Mouse (Mus musculus): Measurements from ENCODE around the gene Ttn.

Gene Ttn

DNA sequence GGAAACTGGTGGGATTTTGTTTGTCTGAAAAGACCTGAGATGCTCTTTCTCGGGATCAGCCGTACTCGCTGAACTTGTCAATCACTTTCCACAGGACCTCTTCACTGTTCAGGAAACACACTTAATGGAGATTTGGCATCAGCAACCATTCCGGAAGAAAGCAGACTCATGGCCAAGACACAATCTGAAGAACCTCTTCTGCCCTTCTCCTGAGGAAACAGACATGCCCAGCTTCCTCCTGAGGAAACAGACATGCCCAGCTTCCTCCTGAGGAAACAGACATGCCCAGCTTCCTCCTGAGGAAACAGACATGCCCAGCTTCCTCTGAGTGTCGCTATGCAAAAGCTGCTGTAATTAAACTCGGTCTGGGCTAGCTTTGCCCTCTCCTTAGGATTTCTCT lies 287.1 kb downstream of the Ttn start:
- DNase-seq = no peak

DNA sequence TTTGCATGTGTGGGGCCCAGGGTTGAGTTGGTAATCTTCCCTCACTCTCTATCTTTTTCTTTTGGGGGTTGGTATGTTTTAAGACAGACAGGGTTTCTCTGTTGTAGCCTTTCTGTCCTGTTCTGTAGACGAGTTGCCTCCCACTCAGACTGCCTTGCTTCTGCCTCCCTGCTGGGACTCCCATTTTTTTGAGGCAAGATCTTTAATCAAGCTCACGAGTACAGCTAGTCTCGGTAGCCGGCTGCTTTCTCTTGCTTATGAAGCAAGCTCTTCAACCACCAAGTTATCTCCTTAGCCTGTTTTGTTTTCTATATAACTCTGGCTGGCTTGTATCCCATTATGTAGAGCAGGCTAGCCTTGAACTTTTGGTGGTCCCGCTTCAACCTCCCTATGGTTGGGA lies 288.6 kb downstream of the Ttn start:
- DNase-seq = no peak

DNA sequence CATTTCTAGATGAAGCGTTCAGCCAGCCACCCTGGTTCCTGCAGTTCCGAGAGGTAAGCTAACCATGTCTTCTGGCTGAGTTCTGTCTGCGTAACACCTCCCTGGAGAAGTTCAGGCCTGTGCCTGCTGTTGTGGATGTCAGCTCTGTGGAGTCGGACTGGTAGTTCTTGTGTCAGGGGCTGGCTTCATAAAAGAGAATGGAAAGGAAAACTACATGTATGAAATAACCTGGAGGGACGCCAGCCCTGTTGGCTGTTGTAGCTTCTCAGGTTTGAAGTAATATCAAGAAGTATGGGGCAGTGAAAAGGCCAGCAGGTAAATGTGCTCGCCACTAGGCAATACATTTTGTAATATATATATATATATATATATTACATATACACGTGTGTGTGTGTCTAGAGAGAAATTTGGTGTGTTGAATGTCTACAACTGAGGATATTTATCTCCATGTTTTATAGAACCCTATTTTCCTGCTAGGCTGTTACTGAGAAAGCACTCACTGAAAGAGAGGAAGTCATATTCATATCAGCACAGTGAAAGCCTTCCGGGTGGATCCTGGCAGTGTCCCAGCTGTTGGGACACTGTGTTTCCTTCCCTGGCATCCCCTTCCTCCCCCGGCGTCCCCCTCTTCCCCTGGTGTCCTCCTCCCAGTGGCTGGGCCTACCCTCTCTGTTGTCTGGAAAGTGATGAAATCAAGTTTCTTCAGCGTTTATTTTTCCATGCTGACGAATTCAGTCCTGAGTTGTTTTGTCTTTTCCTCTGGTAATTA lies 291.7 kb downstream of the Ttn start:
- no peak for DNase-seq

DNA sequence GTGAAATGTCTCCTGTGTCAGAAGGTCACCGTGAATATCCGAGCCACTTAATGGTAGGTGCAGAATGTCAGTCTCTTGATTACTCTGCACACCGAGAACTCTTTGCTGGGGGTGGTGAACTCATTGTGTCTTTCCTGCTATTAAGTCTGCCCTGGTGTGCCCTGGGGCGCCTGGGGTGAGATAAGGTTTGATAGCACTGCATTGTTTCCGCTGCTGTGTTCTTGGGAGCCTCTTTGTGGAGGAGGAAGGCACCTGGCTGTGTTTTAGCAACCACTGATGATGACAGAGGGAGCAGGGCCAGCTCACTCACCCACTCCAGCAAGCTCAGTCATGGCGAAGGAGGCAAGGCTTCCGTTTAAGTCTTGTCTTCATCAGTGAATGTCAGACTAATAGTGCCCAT lies 294.2 kb downstream of the Ttn start:
- no peak for DNase-seq

DNA sequence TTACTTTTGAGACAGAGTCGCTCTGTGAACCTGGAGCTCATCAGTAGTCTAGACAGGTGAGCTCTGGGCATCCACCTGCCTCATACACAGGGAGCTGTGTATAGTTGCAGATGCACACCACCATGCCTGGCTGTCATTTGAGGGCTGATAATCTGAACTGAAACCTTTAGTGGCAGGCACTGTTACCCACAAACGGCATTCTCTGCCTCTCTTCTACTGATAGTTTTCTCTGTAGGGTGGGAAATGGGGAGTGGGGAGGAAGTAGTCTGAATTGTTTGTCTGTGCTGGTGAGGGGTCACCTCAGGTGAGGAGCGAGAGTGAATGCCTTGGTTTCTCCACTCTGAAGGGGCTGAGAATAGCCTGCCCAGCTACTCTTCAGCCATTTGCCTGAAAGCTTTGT lies 294.7 kb downstream of the Ttn start:
- no peak for DNase-seq

DNA sequence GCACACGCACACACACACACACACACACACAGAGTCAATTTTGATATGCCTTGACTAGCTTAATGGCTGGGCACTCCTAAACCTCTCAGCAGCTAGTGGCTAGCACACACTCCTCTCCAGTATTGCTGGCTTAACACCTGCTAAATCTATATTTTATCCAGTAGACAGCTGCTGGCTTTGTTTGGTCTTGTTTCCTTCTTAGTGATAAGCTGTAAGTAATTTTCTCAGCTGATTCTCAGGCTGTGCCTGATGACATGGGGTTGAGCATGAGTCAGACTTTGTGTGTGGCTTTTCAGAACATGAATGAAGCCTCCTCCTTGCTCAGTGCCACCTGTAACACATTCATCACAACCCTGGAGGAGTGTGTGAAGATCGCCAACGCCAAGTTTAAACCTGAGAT lies 295.4 kb downstream of the Ttn start:
- peak; percentile 24 for DNase-seq

DNA sequence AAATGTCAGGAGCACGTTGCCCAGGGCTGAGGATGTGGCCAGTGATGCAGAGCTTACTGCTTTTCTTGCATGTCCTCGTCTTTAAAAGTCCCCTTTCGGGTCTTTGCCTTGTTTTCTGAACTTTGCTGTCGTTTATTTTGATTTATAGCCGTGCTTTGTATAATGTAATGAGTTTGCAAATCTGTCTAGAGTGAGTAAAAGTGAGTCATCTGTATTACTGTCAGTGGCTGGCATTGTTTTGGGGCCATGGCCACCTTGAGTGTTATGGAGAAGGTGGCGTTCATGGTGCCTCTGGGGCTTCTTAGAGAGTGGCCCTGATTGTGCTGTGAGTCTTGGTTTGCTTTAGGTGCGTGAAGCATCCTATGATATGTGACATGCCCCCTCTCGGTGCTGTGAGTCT lies 300.0 kb downstream of the Ttn start:
- no peak for DNase-seq

DNA sequence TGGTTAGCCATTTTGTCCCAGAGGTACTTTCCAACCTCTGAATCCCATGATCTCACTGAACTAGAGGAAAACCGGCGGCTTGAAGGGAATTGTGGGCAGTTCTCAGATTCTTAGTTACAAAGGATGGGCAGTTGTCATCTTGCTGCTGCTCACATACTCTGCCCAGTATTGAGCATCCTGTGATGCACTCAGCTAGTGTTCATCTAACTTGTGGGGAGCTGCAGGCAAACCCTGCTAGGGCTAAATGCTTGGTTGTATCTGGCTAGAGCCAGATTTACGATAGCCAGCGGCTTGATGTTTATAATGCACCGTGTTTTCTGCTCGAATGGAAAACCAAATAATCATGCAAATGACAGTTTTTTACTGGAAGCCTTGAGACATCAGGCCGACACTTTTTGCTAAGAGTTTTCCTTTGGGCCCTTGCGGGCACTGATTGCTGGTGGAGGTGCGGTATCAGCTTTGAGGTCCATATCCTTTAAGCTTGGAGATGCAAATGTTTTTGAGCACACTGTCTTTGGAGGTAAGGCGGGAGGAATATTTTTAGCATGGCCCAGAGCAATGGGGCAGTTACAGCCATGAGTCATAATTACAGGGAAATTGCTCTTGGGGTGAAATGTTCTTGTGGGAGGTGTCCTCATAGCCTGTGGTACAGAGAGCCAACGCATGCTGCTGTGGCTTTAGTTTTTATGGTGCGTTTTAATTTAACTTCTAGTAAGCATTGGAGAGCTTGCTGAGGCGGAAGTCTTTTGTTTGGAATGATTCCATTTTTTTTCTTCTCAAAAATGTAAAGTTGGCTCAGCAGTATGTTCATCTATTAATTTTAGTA lies 305.7 kb downstream of the Ttn start:
- DNase-seq = no peak

DNA sequence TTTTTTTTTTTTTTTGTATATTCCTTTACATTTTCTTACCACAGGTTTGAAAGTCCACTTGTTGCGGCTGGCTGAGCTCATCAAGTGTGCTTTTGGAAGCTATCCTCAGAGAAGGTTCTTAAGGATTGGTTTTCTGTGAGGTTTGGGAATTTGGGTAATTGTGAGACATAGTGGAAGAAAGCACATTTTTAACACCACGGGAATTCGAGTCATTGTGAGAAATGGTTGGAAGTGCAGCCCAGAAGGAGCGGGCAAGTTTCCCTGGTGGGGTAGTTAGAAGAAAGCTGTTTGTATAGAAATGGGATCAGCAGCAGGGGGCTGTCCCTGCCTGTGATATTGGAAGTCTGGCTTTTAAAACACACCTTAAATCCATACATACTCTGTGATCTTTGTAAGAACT lies 306.4 kb downstream of the Ttn start:
- no peak for DNase-seq

DNA sequence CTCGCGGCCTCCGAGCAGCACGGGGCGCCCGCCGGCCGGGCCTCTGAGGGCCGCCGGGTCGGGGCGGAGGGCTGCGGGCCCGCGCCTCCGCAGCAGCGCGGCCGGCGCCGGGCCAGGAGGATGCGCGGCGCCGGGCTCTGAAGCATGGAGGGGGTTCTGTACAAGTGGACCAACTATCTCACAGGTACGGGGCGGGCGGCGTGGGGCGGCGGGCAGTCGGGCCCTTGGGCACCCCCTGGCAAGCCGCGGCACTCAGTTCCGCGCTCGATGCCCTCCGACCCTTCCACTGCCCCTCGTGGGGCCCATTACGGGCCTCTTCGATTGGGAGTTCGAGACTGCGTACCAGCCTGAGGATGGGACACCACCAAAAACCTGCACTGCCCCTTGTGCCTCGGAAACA lies 306.9 kb downstream of the Ttn start:
- DNase-seq = no peak

DNA sequence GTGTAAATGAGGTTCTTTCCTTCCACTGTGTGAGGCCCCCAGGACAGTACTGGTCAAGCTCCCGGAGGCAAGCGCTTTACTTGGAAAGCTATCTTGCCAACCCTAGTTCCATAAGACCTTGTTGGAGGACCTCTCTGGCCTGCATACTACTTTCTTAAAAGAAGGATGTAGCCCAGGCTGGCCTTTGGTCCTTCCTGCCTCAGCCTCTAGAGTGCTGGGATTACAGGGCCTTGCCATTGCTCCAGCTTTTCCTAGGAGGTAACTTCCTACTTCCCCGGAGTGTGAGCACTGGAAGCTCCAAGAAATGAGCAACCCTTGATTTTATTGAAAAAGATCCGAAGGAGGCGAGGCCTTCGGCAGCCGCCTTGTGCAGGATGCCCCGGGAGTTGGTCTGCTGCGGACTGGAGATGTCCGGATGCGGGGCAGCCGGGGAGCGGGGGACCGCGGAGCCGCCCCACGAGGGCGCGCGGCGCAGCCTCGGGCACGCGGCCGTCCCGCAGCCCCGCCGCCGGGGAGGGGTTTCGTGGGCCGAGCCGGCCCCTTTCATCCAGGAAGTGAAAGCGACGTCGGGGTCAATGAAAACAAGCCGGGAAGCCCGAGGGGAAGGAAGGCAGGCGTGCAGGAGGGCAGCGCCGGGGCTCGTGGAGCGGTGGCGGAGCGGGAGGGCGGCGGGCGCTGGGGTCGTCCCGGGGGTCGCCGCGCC lies 307.5 kb downstream of the Ttn start, which contains the start of gene Plekha3:
TSS of gene Plekha3 (plus strand) at position 557 of the 703 bp plus-strand sequence.
- DNase-seq = peak; percentile 88

DNA sequence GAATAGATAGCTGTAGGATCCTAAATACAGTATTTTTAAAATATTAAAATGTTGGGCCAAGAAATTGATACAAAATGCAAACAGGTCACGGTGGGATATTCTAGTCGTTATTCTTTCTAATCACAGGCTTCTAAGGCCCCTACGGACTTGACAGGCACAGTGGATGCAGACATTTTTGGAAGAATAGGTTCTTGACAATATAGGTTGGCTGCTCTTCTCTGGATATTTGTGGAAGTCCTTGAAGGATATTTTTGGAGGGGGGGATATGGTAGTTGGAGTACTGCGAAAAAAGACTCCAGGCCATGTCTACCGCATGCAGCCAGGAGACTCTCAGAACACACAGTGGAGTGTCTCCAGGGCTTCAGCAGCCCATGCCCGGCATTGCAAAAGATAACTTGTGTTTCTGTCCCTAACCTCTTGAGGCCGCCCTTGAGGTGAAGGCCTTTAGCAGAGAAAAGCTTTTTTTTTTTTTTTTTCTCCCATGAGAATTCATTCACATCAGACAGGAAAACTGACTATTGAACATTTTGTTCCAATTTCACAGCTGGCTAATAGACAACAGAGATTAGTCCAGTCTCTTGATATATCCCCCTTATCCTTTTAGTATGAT lies 308.8 kb downstream of the Ttn start:
- no peak for DNase-seq

DNA sequence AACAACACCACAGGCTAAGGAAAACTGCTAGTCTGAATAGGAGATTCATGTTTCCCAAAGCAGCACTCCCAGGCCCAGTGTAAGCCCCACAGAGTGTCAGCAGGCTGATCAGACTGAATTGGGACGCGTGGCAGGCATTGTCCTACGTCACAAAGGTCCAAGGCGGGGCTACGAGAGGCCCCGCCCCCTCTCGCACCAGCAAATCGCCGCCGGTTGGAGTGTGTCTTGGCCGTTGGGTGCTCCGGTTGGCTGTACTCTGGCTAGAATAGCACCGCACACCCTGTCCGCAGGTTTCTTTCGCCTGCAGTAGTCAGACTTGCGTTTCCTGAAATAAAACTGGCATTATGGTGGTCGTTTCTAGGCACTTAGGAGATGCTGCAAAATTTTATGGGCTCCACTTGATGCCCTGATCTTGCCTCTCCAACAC lies 309.4 kb downstream of the Ttn start, which contains the start of gene Fkbp7:
TSS of gene Fkbp7 (minus strand) at position 151 of the 427 bp plus-strand sequence.
- peak; percentile 88 for DNase-seq

DNA sequence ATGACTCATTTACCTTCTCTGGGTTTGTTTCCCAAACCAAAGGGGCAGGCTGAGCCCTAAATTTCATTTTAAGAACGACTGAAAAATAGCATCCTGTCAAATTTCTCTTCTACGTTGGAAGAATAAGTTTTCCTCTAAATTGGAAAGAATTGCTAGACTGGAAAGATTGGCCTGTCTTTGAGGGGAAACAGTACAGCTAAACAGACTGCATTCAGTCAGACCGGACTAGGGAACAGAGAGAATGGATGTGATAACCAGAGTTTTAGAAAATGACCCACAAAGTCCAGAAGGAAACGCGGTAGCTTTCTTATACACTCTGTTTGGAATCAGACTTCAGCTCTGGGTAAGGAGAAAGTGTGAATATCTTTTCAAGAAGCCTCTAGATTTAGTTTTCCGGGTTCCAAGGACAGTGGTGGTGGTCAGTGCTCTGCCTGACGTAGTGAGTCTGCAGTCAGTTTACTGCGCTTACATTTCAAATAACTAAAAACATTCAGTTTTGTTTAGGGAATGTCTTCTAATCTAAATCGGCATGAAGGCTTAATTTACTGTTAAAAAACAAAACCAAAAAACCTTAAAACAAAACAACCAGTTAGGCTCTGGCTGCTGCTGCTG lies 310.1 kb downstream of the Ttn start:
- DNase-seq = no peak

DNA sequence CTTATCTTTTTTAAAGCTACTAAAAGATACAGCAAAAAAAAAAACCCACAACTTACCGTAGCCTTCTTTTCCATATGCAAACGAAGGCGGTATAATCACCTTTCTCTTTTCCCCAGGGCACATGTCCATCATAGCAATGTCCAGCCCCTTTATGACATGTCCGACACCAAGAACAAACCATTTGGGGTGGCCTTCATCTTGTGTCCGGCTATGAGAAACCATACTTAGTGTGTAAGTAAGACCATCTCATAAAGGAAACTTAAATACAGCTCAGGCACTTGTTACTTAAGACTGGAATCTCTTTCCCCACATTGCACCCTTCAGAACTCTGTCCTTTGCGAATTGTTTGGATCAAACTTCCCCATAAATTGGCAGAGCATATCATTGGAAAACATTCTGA lies 310.7 kb downstream of the Ttn start:
- no peak for DNase-seq

DNA sequence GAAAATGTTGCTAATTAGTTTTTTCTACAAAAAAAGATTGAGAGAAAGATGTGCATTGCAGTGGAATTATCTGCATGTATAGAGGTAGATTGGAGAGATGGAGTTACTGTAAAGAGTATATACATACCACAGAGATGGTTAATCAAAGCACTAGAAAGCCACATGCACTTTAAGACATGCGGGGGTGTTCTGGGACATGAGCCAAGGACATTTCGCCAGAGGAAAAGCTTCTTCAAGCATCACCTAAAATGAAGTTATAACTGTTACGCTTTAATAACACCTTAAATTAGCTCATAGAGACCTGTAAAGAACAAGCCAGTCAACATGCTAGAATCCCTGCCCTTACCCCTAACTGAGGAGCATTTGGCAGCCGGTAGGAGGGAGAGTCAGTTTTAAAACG lies 315.1 kb downstream of the Ttn start:
- DNase-seq = no peak

DNA sequence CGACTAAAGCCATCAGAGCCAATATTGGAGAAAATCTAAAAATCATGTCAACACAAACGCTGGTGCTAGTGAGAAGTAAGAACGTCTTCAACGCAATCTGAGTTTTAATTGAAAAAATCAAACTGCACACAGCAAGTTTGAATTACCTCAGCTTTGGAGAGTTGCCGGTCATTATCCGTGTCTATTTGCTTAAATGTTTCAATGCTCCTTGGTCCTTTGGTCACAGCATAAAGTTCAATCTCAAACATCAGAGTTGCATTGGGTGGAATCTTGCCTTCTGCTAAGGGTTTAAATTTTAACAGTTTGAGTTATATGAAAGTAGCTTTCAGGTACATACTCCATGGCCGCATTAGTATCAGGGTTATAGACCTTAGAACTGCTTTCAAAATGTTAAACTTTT lies 316.8 kb downstream of the Ttn start:
- DNase-seq = no peak

DNA sequence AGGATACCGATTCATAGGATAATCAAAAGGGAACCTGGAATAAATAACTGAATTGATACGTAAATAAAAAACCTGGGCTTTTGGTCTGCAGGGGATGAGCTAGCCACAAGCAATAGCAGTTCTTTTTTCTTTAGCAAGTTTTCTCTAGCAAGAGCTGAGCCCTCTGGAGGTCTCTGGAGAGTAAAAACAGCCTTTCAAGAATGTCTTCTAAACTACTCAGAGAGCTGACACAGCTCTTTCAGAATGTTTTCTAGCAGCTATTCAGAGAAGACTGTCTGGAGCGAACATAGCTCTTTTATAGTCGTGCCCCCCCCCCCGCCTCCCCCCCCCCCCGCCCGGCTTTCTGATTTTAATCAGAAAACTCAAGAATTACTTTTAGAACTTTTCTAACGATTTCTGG lies 322.9 kb downstream of the Ttn start:
- no peak for DNase-seq

DNA sequence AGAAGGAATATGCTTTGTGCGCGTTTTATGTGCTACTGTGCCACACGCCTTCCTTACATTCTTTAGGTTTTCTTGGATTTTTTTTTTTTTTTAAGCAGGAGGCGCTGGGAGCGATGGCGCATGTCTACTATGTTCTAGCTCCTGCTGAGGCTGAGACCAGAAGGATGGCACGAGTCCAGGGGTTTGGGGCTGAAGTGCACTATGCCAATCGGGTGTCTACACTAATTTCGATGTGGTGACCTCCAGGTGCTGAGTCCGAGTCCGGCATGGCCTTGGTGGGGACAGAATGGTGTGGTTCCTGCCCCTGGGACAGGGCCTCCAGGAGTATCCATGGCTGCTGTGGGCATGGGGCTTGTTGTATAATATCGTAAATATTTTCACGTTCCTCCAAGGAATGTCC lies 323.8 kb downstream of the Ttn start:
- DNase-seq = no peak

DNA sequence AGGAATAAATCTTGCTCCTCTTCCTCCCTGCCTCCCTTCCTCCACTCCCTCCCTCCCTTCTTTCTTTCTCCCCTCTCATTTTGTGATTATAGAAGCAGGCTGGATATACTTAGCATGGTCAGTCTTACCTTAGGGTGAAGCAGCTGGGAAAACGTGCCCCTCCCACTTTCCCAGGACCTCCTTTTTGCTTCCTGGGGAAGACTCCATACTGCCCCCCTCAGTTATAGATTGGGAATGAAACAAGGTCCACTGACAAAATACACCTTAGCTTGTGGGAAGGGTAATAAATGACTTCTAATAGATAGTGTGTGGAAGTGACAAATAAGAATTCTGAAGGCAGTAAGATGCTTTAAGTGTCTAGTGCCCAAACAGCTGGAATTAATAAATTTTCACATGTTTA lies 326.4 kb downstream of the Ttn start:
- DNase-seq = no peak

DNA sequence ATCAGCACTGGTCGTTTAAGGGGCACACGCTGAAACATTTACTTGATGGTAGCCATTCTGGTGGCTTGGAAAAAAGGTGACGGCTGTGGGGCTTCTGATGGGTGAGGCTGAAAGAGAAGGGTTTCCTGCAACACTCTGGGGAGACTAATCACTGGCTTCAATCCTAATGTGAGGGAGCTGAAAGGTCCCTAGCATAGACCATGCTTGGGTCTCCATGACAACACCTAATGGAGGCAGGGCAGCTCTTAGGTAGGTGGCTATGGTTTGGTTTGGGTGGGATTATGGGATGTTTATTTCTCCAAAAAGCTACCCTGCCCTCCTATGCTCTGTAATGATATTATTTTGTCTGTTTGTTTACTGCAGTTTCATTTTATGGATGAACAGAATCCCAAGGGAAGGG lies 326.9 kb downstream of the Ttn start:
- DNase-seq = no peak

DNA sequence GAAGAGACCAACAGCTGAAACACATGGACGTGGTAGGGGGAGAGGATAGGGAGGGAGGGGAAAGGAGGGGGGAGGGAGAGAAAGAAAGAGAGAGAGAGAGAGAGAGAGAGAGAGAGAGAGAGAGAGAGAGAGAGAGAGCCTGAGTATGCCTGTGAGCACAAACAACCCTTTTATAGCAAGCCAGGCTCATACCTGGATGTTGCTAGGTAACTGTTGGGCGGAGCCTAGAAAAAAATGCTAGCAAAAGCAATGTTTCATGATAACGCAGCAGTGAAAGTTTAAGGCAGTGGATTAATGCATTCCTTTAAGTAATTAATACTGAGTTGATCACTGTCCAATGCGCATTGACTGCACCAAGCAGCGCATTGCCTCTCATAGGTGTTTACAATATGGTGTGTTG lies 327.7 kb downstream of the Ttn start:
- no peak for DNase-seq

Measured in right cerebral cortex, adult 18-20 months (tissue).